Mouse (Mus musculus) Patski (cell line): Measurements from ENCODE around the gene Mical2. TPM values are rescaled to one million over a fixed set of nuclear protein-coding genes. Genes with fewer than 3 reads are reported as not detected.

Experiments used
- ATAC-seq: fragments of 100-300 bp; one replicate; pipeline ENCODE4 v1.8.0; 2021
- CTCF ChIA-PET: fragments of 350-600 bp; sonication (Branson Sonifier 250); formaldehyde crosslinking; loops from one replicate; lab custom pipeline; 2022; ENCODE audit warnings: inconsistent platforms; lab: Charles Lee
- POLR2A ChIA-PET: fragments of 350-600 bp; sonication (Branson Sonifier 250); formaldehyde crosslinking; loops from one replicate; lab custom pipeline; 2022; ENCODE audit warnings: antibody characterized with exemption, inconsistent platforms; lab: Charles Lee
- DNase-seq: peaks from one replicate; pipeline ENCODE4 v3.0.0-alpha.2; 2011; ENCODE audit warnings: low read depth, low spot score
- H3K27me3 ChIP-seq: fragments of 371-371 bp; one replicate; pipeline ENCODE4 v1.5.1; 2021
- CTCF ChIP-seq: fragments of 100-300 bp; IDR thresholded peaks from one replicate; pipeline ENCODE4 v1.5.1; 2021
- in situ Hi-C: fragments of 300-500 bp; cut with MboI; formaldehyde crosslinking; loops from 3 replicates; pipeline ENCODE4 v1.11.1; 2018; ENCODE audit warnings: low pct_unique_long_range_greater_than_20kb, mixed read lengths
- polyA plus RNA-seq: library from polyadenylated mRNA; unstranded; gene quantifications from one replicate; pipeline ENCODE4 v1.2.3, GENCODE M21; 2021

Mical2 gene
- polyA plus RNA-seq, 1 experiment from 2014 or later, result 50.7 TPM

DNA sequence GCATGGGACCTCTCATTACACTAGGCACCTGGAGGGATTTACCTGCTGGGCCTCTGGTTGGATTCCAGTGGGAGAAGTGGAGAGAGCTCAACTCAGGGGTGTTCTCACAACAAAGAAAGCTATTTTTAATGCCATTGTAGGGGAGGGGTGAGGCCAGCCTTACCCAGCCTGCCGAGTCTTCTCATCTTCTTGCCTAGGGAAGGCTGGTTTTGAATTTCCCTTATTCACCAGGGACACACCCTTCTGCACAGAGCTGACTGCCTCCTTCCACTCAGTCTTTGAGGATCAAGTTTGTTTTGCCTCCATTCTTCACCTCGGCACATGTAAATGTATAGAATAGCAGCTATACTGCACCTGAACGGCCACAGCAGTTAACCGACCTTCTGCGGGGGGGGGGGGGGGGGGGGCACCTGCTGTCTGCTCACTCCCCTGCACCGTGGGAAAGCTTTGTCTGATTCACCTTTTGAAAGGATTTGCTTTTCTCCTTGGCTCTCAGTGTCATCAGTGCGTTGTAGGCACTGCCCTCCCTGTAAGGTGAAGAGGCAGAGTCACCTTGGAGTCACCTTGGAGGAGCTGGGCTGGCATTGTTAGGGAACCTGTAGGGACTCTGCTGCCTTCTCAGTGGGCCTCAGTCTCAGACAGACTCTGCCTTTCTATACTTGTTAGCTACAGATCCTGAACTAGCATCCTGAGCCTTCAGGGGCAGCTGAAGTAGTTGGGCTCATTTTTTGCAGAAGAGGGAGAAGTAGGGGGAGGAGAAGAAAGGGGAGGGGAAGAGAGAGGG is 191.3 kb downstream of the Mical2 start:
- H3K27me3 ChIP-seq, result no peaks in the 10 kb centered on the region
- in situ Hi-C loops, result no loop called here
- TF ChIP-seq CTCF, result no peak
- CTCF ChIA-PET, result no interaction called here
- POLR2A ChIA-PET, result interaction anchor here (0.6 kb wide), 1 partner anchor 10 kb away, joined by 4 read pairs; the partner anchor contains the start of gene Parva
- ATAC-seq (no peak), DNase-seq (no peak)

DNA sequence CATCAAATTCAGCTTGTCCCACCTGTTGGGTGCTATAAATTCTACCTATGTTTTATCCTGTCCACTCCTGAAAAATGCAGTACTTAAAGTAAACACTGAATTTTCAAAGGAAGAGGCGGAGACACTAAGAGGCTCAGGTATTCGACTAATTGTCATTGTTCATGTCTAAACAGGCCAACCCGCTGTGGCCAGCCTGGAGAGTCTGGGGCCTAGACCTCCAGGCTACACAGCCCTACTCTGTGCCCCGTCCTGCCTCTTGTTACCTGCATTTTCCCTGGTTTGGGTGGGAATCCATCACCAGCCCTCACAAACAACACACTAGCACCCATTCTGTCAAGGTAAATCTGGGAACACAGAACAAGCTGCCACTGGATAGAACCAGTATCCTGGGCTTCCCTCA is 191.9 kb downstream of the Mical2 start:
- H3K27me3 ChIP-seq, result no peaks in the 10 kb centered on the region
- TF ChIP-seq CTCF, result no peak
- ChIA-PET CTCF (no interaction called here), POLR2A (interaction anchor here (0.6 kb wide), 1 partner anchor 382 kb away, joined by 3 read pairs; no protein-coding TSS in a partner anchor)
- in situ Hi-C loops, result no loop called here
- ATAC-seq (no peak), DNase-seq (no peak)

DNA sequence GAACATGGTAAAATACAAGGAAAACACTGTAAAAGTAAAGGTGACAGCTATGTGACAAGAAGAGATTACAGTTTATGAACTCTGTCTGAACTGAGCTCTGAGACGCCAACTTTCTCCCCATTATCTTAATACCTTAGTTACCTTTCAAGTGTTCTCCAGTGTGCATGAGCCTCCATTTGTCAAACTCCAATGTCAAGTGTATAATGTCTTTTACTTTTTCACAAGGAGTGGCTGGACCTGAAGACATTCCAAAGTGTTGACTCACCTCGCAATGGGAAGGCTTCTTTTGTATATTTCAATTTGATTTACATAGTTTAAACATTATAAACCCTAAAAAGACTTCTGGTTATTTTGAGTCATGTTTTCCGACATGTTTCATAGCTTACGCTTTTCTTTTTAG is 197.8 kb downstream of the Mical2 start:
- POLR2A ChIA-PET, result interaction anchor here (0.6 kb wide), 1 partner anchor 148 kb away, joined by 3 read pairs; no protein-coding TSS in a partner anchor
- H3K27me3 ChIP-seq, result no peaks in the 10 kb centered on the region
- TF ChIP-seq CTCF, result no peak
- ATAC-seq (no peak), DNase-seq (no peak)
- in situ Hi-C loops, result no loop called here
- CTCF ChIA-PET, result no interaction called here

DNA sequence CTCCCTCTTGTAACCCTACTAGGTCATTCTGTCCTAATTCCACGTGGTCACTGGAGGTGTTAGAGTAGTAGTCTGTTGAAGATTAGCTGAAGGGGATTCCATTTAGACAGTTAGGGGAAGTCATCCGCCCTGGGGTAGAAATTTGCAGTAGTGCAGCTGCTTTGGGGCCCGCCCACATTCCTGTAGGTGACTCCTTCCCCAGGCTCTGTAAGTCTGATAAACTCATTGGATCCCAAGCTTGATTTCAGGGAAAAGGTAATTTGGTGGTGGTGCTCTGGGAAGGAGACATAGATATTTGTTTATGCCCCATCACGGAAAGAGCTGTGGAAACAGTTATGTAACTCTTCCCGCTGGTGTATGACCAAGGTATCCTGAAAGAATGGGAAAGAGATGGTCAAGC is 201.2 kb downstream of the Mical2 start:
- in situ Hi-C loops, result no loop called here
- H3K27me3 ChIP-seq, result no peaks in the 10 kb centered on the region
- no peak for TF ChIP-seq CTCF
- DNase-seq (no peak), ATAC-seq (no peak)
- CTCF ChIA-PET, result interaction anchor here (1.0 kb wide), 1 partner anchor 15 kb away, joined by 3 read pairs; no protein-coding TSS in a partner anchor
- POLR2A ChIA-PET, result interaction anchor here (0.6 to 1.6 kb wide), 5 partner anchors 10 to 279 kb away, joined by 4 to 7 read pairs (median 4); no protein-coding TSS in a partner anchor

DNA sequence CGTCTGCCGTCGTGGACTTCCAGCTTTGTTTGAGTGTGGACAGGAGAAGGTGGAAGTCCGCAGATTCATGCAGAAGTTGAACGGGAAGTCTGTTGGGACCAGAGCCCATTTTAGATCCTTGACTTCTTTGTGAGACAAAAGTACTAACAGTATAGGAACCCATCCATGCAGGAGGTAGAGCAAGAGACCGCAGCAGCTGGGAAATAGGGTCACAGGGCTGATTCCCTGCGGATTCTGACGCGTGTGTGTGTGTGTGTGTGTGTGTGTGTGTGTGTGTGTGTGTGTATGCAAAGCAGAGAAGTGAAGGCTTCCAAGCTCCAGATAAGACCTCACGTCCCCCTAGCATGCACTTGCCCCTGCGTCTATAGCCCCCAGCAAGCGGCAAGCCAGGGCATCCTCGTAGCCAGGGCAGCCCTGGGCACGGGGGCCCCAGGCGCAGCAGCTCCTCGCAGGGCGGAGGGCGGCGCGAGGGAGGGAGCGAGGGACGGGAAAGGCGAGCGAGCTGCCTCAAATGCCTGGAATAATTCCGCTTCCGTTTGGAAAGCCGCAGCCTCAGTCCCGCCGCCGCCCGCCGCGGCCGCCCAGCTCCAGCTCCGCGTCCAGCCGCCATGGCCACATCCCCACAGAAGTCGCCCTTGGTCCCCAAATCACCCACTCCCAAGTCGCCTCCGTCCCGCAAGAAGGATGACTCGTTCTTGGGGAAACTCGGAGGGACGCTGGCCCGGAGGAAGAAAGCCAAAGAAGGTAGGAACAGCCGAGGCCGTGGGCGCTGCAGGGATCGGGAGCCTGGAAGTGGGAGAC is 201.9 kb downstream of the Mical2 start, which contains the start of gene Parva:
Gene Parva (plus strand): TSS at position 149 of the 801 bp plus-strand sequence.
- ChIA-PET POLR2A (interaction anchor here (0.6 to 2.1 kb wide), 7 partner anchors 10 to 1107 kb away, joined by 4 to 7 read pairs (median 4); no protein-coding TSS in a partner anchor), CTCF (interaction anchor here (1.0 kb wide), 1 partner anchor 15 kb away, joined by 3 read pairs; no protein-coding TSS in a partner anchor)
- no peak for DNase-seq
- peak; percentile 79 for ATAC-seq
- in situ Hi-C loops, result no loop called here
- H3K27me3 ChIP-seq, result no peaks in the 10 kb centered on the region
- no peak for TF ChIP-seq CTCF

DNA sequence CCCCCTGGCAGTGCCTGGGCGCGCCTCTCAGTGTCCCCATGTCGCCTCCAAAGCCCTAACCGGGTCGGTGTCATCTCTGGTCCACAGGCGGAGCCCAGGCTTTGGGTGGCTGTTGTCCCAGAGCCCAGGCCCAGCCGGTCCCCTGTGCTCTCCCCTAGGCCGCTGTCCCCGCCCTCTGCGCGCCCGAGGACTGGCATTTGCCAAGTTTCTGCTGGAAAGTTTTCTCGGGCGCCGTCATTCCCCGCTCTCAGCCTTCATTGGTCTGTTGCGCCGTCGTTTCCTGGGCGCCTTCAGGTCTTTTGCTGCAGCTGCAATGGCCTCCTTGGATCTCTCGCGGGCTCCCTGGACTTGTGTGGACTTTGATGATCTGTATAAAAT is 202.5 kb downstream of the Mical2 start:
- ATAC-seq, result peak; percentile 94
- CTCF ChIA-PET, result no interaction called here
- no peak for TF ChIP-seq CTCF
- POLR2A ChIA-PET, result interaction anchor here (1.3 to 2.1 kb wide), 2 partner anchors 10 to 21 kb away, joined by 4 to 6 read pairs; no protein-coding TSS in a partner anchor
- no peaks in the 10 kb centered on the region for H3K27me3 ChIP-seq
- DNase-seq, result peak; percentile 47
- in situ Hi-C loops, result no loop called here

DNA sequence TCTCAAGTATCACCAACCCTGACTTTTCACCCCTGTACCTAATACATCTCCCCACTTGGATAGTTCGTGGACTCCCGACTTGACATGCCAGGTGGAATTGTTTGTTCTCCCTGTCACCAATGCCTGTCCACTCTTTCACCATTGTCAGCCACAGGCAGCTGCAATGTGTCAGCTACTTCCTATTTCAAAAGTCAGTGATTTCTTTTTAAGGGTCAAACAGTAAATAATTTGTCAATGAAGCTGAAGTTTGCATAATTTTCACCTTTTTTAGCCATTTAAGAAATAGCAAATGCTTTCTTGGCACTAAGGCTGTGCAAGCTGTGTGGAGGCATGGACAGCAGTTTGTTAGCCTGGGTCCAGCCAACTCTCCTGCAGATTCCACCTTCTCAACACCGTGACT is 214.2 kb downstream of the Mical2 start:
- DNase-seq (no peak), ATAC-seq (no peak)
- ChIA-PET POLR2A (interaction anchor here (0.9 to 1.1 kb wide), 2 partner anchors 14 to 180 kb away, joined by 3 read pairs; no protein-coding TSS in a partner anchor), CTCF (interaction anchor here (1.2 to 1.6 kb wide), 2 partner anchors 10 to 16 kb away, joined by 3 to 9 read pairs; no protein-coding TSS in a partner anchor)
- no peak for TF ChIP-seq CTCF
- in situ Hi-C loops, result no loop called here
- no peaks in the 10 kb centered on the region for H3K27me3 ChIP-seq

DNA sequence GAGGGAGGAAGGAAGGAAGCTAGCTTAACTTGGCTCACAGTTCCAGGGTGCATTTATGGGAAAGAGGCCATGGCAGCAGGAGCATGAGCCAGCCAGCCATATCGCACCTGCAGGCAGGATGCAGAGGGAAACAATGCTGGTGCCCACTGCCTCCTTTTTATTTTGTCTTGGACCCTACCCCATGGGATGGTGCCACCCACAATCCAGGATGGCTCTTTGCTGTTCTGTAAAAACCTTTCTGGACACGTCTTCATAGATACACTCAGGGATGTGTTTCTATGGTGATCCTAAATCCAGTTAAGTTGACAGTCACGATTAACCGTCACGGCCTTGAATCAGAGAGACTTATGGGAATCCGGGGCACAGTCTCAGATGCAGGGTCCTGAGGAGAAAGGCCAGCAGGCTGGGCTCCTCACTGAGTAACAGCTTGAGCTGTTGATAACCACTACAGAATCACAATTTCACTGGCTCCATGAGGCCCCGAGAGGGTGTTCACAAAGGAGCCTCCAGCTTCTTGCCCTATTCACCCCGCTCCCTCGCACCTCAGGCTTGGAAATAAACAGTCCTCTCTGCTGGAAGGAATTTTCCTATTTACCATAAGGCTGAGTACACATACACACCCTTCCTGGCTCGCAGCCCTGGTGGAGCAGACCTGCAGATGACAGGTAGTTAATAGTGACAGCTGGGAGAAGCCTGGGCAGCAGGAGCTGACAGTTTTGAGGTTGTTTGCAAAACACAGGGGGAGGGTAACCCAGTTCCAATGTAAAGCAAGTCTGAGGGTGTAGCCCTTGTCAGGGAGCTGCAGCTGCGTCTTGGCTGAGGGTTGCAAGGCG is 218.7 kb downstream of the Mical2 start:
- ATAC-seq (no peak), DNase-seq (no peak)
- in situ Hi-C loops, result no loop called here
- ChIA-PET POLR2A (no interaction called here), CTCF (no interaction called here)
- no peak for TF ChIP-seq CTCF
- no peaks in the 10 kb centered on the region for H3K27me3 ChIP-seq

DNA sequence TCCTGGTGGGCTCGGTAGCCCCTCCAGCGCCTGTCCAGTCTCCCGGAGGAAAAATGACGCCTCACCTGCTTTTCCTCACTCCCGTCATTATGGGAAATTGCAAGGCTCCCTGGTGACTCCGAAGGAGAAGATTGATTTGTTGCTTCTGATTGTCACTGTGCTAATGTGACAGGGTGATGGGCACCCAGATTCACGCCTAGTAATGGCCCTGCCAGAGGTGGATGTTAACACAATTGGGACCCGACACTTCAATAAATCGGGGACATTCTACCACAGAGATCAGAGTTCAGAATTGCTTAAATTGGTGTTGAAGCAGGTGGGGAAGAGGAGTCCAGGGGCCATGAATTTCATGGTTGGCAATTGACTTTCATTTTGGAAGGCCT is 219.3 kb downstream of the Mical2 start:
- no peak for TF ChIP-seq CTCF
- no peak for DNase-seq
- H3K27me3 ChIP-seq, result no peaks in the 10 kb centered on the region
- ChIA-PET POLR2A (no interaction called here), CTCF (no interaction called here)
- no peak for ATAC-seq
- in situ Hi-C loops, result no loop called here

DNA sequence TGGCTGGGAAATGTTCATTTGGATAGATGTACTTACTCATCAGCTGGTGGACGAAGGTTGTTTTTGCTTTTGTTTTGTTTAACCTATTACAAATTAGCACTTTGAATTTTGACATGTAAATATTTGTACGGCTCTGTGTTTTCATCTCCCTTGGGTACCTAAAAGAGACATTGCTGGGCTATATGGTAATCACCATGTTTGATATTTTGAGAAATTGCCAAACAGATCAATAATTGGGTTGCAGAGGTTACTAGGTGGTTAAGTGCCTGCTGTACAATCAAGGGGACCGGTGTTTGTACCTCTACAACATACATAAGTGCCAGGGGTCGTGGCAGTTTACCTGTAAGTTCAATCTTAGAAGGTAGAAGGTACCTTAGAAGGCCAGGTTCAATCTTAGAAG is 220.8 kb downstream of the Mical2 start:
- ChIA-PET CTCF (no interaction called here), POLR2A (no interaction called here)
- in situ Hi-C loops, result no loop called here
- no peak for ATAC-seq
- H3K27me3 ChIP-seq, result no peaks in the 10 kb centered on the region
- no peak for TF ChIP-seq CTCF
- DNase-seq, result no peak
